Mouse (Mus musculus) CH12.LX (cell line): ENCODE results near the gene Hmgcl. TPM values are rescaled to one million over a fixed set of nuclear protein-coding genes. Genes with fewer than 3 reads are reported as not detected.

Experiments used
- DNase-seq: peaks from one replicate; pipeline ENCODE4 v3.0.0-alpha.2; 2013; ENCODE audit errors: extremely low read depth
- H3K27ac ChIP-seq: 2 replicates; pipeline ENCODE4 v1.5.1; 2012; ENCODE audit warnings: low read depth, mild to moderate bottlenecking, control low read depth, moderate library complexity; ENCODE audit not compliant: insufficient read depth
- H3K27me3 ChIP-seq: replicated peaks from 2 replicates; pipeline ENCODE3; 2012; ENCODE audit warnings: inconsistent platforms
- H3K36me3 ChIP-seq, 2 experiments: replicated peaks in 1 of 2; 2 replicates each; pipeline versions ENCODE3 to v1.6.1; 2012; ENCODE audit warnings: inconsistent platforms in 1 of 2, low read length in 1 of 2, mild to moderate bottlenecking in 1 of 2, mixed read lengths in 1 of 2, moderate library complexity in 1 of 2; ENCODE audit not compliant: control insufficient read depth in 1 of 2, insufficient read depth in 1 of 2
- H3K4me1 ChIP-seq, 2 experiments: 2 replicates each; pipeline ENCODE4 v1.6.1; 2012; ENCODE audit warnings: inconsistent platforms in 1 of 2, moderate library complexity in 1 of 2; ENCODE audit not compliant: insufficient read depth in 2 of 2, control insufficient read depth in 1 of 2
- H3K4me2 ChIP-seq: 2 replicates; pipeline ENCODE4 v1.6.1; 2012; ENCODE audit warnings: low read depth, mild to moderate bottlenecking, control low read depth; ENCODE audit not compliant: poor library complexity, insufficient read depth, severe bottlenecking
- H3K4me3 ChIP-seq, 3 experiments: fragments of 150-350 bp in 1 of 3; sonication (generic) in 1 of 3; replicated peaks in 1 of 3; 2 replicates each; pipeline versions ENCODE3 to v1.5.1; 2011 to 2012; ENCODE audit warnings: low read depth in 2 of 3, low read length in 2 of 3, mild to moderate bottlenecking in 2 of 3, moderate library complexity in 2 of 3, control low read depth in 1 of 3, improper control_type of control experiment in 1 of 3, inconsistent platforms in 1 of 3, mixed read lengths in 1 of 3; ENCODE audit not compliant: poor library complexity in 1 of 3
- H3K79me2 ChIP-seq: replicated peaks from 2 replicates; pipeline ENCODE4 v1.6.1; 2012; ENCODE audit warnings: mild to moderate bottlenecking, moderate library complexity; ENCODE audit not compliant: control insufficient read depth, poor library complexity, insufficient read depth, severe bottlenecking; ENCODE audit errors: extremely low read depth
- H3K9ac ChIP-seq: 2 replicates; pipeline ENCODE4 v1.6.1; 2012; ENCODE audit warnings: low read depth, mild to moderate bottlenecking, control low read depth, moderate library complexity; ENCODE audit not compliant: insufficient read depth
- H3K9me3 ChIP-seq: replicated peaks from 2 replicates; pipeline ENCODE3; 2012; ENCODE audit warnings: low read length, inconsistent platforms, mixed read lengths
- CHD1 ChIP-seq: IDR thresholded peaks from 2 replicates; pipeline ENCODE4 v1.6.1; 2012; ENCODE audit warnings: low read depth, low read length, improper control_type of control experiment, inconsistent platforms
- CTCF ChIP-seq, 2 experiments: IDR thresholded peaks in 1 of 2; conservative IDR thresholded peaks in 1 of 2; 2 replicates each; pipeline ENCODE4 v1.5.1; 2011 to 2012; ENCODE audit warnings: low read depth in 2 of 2, low read length in 2 of 2, improper control_type of control experiment in 1 of 2, inconsistent platforms in 1 of 2, mild to moderate bottlenecking in 1 of 2, moderate library complexity in 1 of 2
- ELF1 ChIP-seq: IDR thresholded peaks from 2 replicates; pipeline ENCODE4 v1.6.1; 2014; ENCODE audit warnings: low read depth, mild to moderate bottlenecking, inconsistent platforms, low read length, improper control_type of control experiment
- EP300 ChIP-seq: IDR thresholded peaks from 2 replicates; pipeline ENCODE4 v1.6.1; 2011; ENCODE audit warnings: low read length, improper control_type of control experiment
- GABPA ChIP-seq: IDR thresholded peaks from 2 replicates; pipeline ENCODE4 v1.6.1; 2012; ENCODE audit warnings: low read depth, low read length, improper control_type of control experiment, inconsistent platforms; ENCODE audit not compliant: insufficient replicate concordance
- JUN ChIP-seq: IDR thresholded peaks from 2 replicates; pipeline ENCODE4 v1.6.1; 2011; ENCODE audit warnings: low read depth, mild to moderate bottlenecking, low read length, improper control_type of control experiment, moderate library complexity; ENCODE audit not compliant: insufficient read depth
- JUND ChIP-seq: conservative IDR thresholded peaks from 2 replicates; pipeline ENCODE4 v1.6.1; 2011; ENCODE audit warnings: low read depth, low read length, improper control_type of control experiment
- MAX ChIP-seq: IDR thresholded peaks from 2 replicates; pipeline ENCODE4 v1.6.1; 2011; ENCODE audit warnings: low read length, improper control_type of control experiment
- MAZ ChIP-seq: IDR thresholded peaks from 2 replicates; pipeline ENCODE4 v1.6.1; 2012; ENCODE audit warnings: low read depth, mild to moderate bottlenecking, inconsistent platforms, low read length, improper control_type of control experiment, moderate library complexity
- MEF2A ChIP-seq: IDR thresholded peaks from 2 replicates; pipeline ENCODE4 v1.6.1; 2014; ENCODE audit warnings: low read depth, mild to moderate bottlenecking, inconsistent platforms, low read length, improper control_type of control experiment, borderline replicate concordance
- NRF1 ChIP-seq: IDR thresholded peaks from 2 replicates; pipeline ENCODE4 v1.6.1; 2014; ENCODE audit warnings: low read depth, mild to moderate bottlenecking, inconsistent platforms, low read length, improper control_type of control experiment, moderate library complexity
- PAX5 ChIP-seq: IDR thresholded peaks from 2 replicates; pipeline ENCODE4 v1.6.1; 2012; ENCODE audit warnings: low read length, inconsistent platforms, mixed read lengths
- RAD21 ChIP-seq: IDR thresholded peaks from 2 replicates; pipeline ENCODE4 v1.6.1; 2011; ENCODE audit warnings: low read depth, mild to moderate bottlenecking, low read length, improper control_type of control experiment, moderate library complexity
- SIN3A ChIP-seq: IDR thresholded peaks from 2 replicates; pipeline ENCODE4 v1.6.1; 2012; ENCODE audit warnings: low read length, improper control_type of control experiment, inconsistent platforms
- SMC3 ChIP-seq: IDR thresholded peaks from 2 replicates; pipeline ENCODE4 v1.6.1; 2011; ENCODE audit warnings: low read depth, low read length, improper control_type of control experiment
- TBP ChIP-seq: conservative IDR thresholded peaks from 2 replicates; pipeline ENCODE4 v1.6.1; 2011; ENCODE audit warnings: low read depth, low read length, improper control_type of control experiment
- TCF12 ChIP-seq: IDR thresholded peaks from 2 replicates; pipeline ENCODE4 v1.6.1; 2014; ENCODE audit warnings: low read depth, mild to moderate bottlenecking, inconsistent platforms, low read length, improper control_type of control experiment
- USF1 ChIP-seq: IDR thresholded peaks from 2 replicates; pipeline ENCODE4 v1.6.1; 2014; ENCODE audit warnings: low read depth, mild to moderate bottlenecking, inconsistent platforms, low read length, improper control_type of control experiment
- ZC3H11A ChIP-seq: IDR thresholded peaks from 2 replicates; pipeline ENCODE4 v1.6.1; 2012; ENCODE audit warnings: low read depth, mild to moderate bottlenecking, inconsistent platforms, low read length, improper control_type of control experiment
- ZMIZ1 ChIP-seq: IDR thresholded peaks from 2 replicates; pipeline ENCODE4 v1.6.1; 2012; ENCODE audit warnings: low read depth, mild to moderate bottlenecking, inconsistent platforms, low read length, improper control_type of control experiment
- dilution Hi-C: fragments of 300-500 bp; cut with MboI; formaldehyde crosslinking; loops from 2 replicates; pipeline ENCODE4 v1.14.3; 2020; ENCODE audit warnings: low sequenced_read_pairs; ENCODE audit not compliant: extremely low pct_unique_long_range_greater_than_20kb, extremely low pct_ligation_motif_present
- in situ Hi-C: fragments of 300-500 bp; cut with MboI; formaldehyde crosslinking; loops from 3 replicates; pipeline ENCODE4 v1.14.3; 2019; ENCODE audit warnings: low sequenced_read_pairs, low pct_ligation_motif_present, low pct_unique_long_range_greater_than_20kb, mixed read lengths
- polyA plus RNA-seq: library from polyadenylated mRNA; unstranded; fragments of >175 nt; gene quantifications from 2 replicates; pipeline ENCODE4 v1.2.1, GENCODE M21; 2012; ENCODE audit warnings: low read depth; ENCODE audit not compliant: insufficient read length
- total RNA-seq, 2 experiments: library from RNA; depleted of rRNA; stranded (reverse); fragments of 300-350 nt in 1 of 2; fragments of >200 nt in 1 of 2; gene quantifications; 2 replicates each; pipeline ENCODE4 v1.2.3; 2012 to 2014

Gene Hmgcl
- total and polyA plus RNA-seq, 3 experiments: 27.2 to 42.7 (median 39.5) TPM

- TF ChIP-seq NRF1 (no peak), MAX (no peak), MAZ (no peak), PAX5 (no peak), ZC3H11A (no peak), TCF12 (no peak)
- Histone ChIP-seq H3K4me3 (no peak overlapping the region), H3K27ac (no peak overlapping the region), H3K79me2 (no peaks in the 10 kb centered on the region), H3K36me3 (peaks cover 5 to 40% of the 10 kb centered on the region in 2 experiments), H3K27me3 (no peaks in the 10 kb centered on the region), H3K4me2 (peak overlapping the region; percentile 44), H3K9me3 (no peaks in the 10 kb centered on the region), H3K4me1 (peaks cover 3 to 34% of the 10 kb centered on the region in 2 experiments; a peak in 3 of 4 replicates), H3K9ac (peak overlapping the region; percentile 34; the same call in 1 of the 2 replicates)
- in situ Hi-C loops (loop anchor here (10.0 kb wide), 1 partner anchor 61 kb away; no protein-coding TSS in a partner anchor), dilution Hi-C loops (no loop called here)
- no peak for DNase-seq
Observed at GRCm38 (mm10) chr4:135945706-135946105, 542 bp upstream of the Hmgcl start.

GRCm38 (mm10) chr4:135946659-135947301 lies 532 bp downstream of the Hmgcl start:
- Histone ChIP-seq H3K4me2 (peak overlapping the region; percentile 72), H3K36me3 (peaks cover 9 to 40% of the 10 kb centered on the region in 2 experiments), H3K9ac (peak overlapping the region; percentile 51), H3K4me3 (peak overlapping the region; percentile 67 to 87 (median 71)), H3K27me3 (no peaks in the 10 kb centered on the region), H3K9me3 (peaks cover 6% of the 10 kb centered on the region), H3K4me1 (peaks cover 3 to 34% of the 10 kb centered on the region in 2 experiments; a peak in 3 of 4 replicates), H3K27ac (no peak overlapping the region), H3K79me2 (no peaks in the 10 kb centered on the region)
- dilution Hi-C loops (no loop called here), in situ Hi-C loops (loop anchor here (10.0 kb wide), 1 partner anchor 62 kb away; no protein-coding TSS in a partner anchor)
- TF ChIP-seq TBP (no peak), CHD1 (0 out of 2 replicates have a peak, but pooled peaks have one; percentile 9)
- no peak for DNase-seq

GRCm38 (mm10) chr4:135948142-135948541 lies 1.9 kb downstream of the Hmgcl start:
- Histone ChIP-seq H3K36me3 (peaks cover 12 to 44% of the 10 kb centered on the region in 2 experiments), H3K4me1 (peaks cover 3 to 23% of the 10 kb centered on the region in 2 experiments; a peak in 3 of 4 replicates), H3K27ac (no peak overlapping the region), H3K27me3 (no peaks in the 10 kb centered on the region), H3K79me2 (no peaks in the 10 kb centered on the region), H3K9me3 (peaks cover 11% of the 10 kb centered on the region), H3K4me3 (no peak overlapping the region), H3K9ac (no peak overlapping the region), H3K4me2 (peak overlapping the region; percentile 6; the same call in 1 of the 2 replicates)
- in situ Hi-C loops: loop anchor here (10.0 kb wide), 1 partner anchor 63 kb away; no protein-coding TSS in a partner anchor
- TF ChIP-seq SIN3A: no peak
- no peak for TF ChIP-seq CHD1
- TF ChIP-seq CTCF (conservative IDR thresholded peaks at IDR 0.05 in 1 of 2, IDR thresholded peaks at IDR 0.05 in 1 of 2; ENCODE audit: low read depth in 2 of 2, low read length in 2 of 2): no peak
- TF ChIP-seq GABPA: no peak
- no peak for TF ChIP-seq ZMIZ1
- TF ChIP-seq ZC3H11A: no peak
- no peak for TF ChIP-seq JUN
- no peak for TF ChIP-seq SMC3
- TF ChIP-seq RAD21: no peak
- TF ChIP-seq MEF2A: no peak
- TF ChIP-seq USF1: no peak
- TF ChIP-seq MAX: no peak
- no peak for TF ChIP-seq EP300
- no peak for TF ChIP-seq JUND
- TF ChIP-seq ELF1: no peak
- TF ChIP-seq NRF1: no peak
- peak; percentile 16 for DNase-seq
- dilution Hi-C loops: no loop called here
